Mouse (Mus musculus): ENCODE data around the gene Cntnap2.
A peak's percentile ranks its signal among the peaks of the same experiment; 100 is the strongest.

Cntnap2 gene

GRCm38 (mm10) chr6:46696187-46696586, 1637.0 kb downstream of the Cntnap2 start:
- no peak for DNase-seq (ENCODE audit: low read depth)

DNA sequence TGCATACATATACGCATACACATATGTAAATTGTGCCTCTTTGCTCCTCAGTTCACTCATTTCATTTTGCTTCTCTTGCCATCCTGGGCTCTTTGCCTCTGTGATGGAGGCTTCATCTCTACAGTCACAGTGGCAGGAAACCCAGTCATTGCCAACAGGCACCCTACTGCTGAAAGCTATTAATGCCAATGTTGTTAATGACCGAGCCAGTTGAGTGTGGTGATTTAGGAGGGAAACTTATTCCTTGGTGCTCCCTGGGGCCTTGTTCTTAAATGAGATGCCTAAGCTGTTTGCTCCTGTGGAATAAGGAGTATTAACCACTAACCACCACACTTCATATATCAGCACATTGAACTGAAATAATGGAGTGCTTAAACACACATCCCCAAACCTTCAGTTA, 1640.2 kb downstream of the Cntnap2 start:
- DNase-seq (ENCODE audit: low read depth): no peak

DNA sequence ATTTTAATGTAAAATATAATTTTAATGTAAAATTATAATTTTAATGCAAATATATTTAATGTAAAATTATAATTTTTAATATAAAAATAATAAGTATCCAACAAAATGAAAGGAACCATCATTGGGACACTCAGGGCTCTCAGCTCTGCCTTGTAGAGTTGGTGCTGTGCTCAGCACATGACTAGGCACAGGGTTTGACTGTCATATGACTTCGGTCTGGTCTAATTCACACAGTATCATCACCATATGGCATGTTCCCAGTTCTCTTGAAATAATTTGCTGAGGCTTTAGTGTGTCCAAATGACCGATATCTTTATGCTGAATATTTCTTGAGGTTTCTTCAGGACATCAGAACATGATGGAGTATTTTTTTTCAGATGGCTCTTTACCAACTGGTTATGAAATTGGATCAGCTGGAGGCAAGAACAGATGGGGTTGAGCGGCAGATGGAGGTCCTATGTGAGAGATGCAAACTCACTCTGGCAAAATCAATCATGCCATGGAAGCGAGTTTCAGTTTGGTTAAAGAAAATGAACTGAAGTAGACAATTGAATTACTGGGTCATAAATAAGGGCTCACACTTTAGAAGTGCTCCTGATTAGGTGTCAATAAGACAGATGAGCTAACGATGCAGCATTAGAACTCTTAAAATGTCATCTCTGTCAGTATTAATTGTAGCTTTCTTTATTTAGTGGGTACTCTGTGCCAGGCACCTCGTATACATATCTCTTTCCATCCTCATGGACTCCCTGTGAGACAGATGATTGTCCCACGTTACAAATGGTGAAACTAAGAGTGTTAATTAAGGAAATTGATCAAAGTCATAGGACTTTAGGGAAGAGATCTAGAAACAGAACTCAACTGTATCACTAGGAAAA, 1645.4 kb downstream of the Cntnap2 start:
- no peak for DNase-seq (ENCODE audit: low read depth)

GRCm38 (mm10) chr6:46705926-46706325, 1646.8 kb downstream of the Cntnap2 start:
- DNase-seq (ENCODE audit: low read depth): no peak

DNA sequence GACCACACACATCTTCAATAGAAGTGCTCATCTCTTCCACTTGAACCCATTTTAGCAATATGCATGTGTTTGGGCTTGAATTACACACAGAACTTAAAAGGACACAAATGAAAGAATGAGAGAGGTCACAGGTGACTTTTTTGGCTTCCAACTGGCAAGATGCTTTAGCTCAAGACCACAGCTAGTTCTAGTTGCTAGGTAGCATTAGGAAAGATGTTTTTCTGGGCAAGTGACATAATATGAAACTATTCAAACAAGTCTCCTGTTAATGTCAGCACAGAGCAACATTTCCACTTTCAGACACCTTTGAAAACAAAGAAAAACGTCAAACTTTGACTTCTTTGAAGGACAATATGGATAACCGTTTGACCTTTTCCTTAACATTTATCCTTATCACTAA, 1657.4 kb downstream of the Cntnap2 start:
- no peak for DNase-seq (ENCODE audit: low read depth)

DNA sequence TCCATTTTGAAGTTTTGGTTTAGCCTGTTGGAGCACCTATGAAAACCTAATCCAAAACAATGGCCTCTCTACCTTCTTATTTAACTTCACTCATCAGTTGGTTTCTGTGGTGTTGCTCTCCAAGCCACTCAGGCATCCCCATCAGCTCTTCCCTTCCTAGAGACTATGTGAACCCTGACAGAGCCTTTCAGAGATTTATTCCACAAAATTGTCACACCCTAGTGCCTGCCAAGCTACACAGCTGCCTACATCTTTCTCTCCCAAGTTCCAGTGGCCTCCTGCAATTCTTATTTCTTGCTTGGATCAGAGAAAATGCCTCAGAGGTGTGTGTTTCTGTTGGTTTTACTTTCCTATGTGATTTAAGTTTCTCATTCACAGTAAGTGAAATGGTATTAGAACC, 1674.6 kb downstream of the Cntnap2 start:
- DNase-seq (ENCODE audit: low read depth): no peak

GRCm38 (mm10) chr6:46748448-46748847, 1689.3 kb downstream of the Cntnap2 start:
- DNase-seq (ENCODE audit: low read depth): no peak

DNA sequence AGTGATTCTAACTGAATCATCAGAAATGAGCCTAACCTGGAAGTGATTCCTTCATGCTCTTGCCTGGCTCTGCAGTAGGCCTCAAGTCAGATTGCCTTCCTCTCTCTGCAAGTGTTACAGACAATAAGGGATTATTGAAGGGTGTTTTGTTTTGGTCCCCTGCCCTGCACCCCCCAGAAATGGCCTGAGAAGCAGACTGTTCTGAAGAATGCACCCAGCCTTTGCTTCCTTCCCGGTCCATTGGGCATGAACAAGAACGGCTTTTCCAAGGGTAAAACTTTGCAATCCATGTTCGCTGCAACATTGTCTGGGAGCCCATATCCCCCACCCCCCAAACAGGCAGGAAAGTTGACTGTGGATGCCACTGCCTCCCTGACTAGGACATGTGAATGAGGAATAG, 1704.3 kb downstream of the Cntnap2 start:
- DNase-seq (ENCODE audit: low read depth): no peak

DNA sequence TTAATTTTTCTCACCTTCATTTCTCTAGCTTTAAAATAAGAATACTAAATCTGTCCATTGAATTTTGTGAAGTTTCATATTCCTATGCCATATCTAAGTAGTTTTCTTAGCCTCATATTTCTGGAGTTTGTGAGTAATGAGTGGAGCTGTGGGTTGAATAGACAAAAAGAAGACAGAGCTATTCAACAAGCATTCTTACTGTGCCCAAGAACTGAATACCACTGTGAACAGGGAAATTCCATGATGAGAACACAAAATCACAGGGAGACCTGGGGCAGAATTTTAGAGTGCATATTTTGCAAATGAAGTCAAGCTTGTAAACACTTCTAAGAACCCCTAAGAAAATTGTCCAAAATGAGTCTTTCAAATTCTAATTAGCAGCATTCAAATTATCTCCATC, 1715.4 kb downstream of the Cntnap2 start:
- DNase-seq (ENCODE audit: low read depth): no peak

DNA sequence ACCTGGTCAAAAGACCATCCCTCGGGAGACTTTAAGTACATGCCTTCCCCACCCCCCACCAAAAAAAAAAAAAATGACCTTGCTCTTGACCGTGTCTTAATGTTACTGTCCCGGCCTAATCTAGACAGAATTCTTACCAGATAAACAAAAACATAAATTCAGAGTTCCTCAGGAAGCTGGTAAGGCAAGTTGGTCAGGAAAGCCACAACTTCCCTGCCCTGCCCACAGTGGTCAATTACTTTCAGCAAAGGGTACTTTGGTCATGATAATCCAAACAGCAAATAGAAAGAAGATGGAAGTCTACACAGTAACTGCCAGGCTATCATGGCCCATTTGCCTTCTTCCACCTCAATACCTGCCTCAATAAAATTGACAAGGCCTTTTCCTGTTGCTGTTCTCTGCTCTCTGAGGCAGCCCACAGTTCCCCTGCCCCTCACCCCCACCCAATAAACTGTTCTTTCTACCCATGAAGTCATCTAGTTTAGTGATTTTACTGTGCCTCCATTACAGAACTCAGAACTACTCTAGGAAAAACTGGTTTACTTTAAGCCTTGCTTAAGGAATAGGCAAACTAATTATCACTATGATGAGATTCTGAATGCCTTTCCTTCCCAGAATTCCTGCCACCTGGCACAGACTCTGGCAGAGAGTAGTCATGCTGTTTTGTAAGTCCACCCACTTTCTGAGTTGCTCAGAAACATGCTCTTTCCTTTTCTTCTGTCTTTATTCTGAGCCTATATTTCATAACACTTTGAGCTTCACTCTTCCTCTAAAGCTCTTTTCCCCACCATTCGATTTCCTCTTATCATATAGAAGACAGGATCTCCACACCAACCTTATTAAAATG, 1743.3 kb downstream of the Cntnap2 start:
- no peak for DNase-seq (ENCODE audit: low read depth)

DNA sequence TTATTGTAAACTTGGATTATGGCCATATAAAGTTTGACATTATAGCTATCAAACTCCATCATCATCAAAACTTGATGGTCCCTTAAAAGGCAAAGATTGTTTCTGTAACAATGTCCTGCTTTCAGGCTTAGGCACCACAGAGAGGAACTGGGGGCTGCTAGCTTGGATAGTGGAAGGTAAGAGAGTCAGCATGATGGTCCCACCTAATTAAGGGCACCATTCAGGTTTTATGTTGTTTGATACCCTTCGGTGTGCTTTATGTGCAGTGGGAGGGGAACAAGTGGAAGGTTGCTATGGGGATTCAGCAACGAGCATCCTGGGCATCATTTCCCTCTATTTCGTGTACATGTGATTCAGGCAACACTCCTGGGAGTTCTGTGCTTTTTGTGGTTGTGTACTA, 1797.5 kb downstream of the Cntnap2 start:
- DNase-seq (ENCODE audit: low read depth): no peak

- DNase-seq (ENCODE audit: low read depth): no peak
Observed at GRCm38 (mm10) chr6:46861076-46861475, 1801.9 kb downstream of the Cntnap2 start.

GRCm38 (mm10) chr6:46866317-46866716, 1807.2 kb downstream of the Cntnap2 start:
- DNase-seq (ENCODE audit: low read depth): no peak

- no peak for DNase-seq (ENCODE audit: low read depth)
Observed at GRCm38 (mm10) chr6:46886230-46886629, 1827.1 kb downstream of the Cntnap2 start.

GRCm38 (mm10) chr6:46909167-46909566, 1850.0 kb downstream of the Cntnap2 start:
- no peak for DNase-seq (ENCODE audit: low read depth)

- peak; percentile 2 for DNase-seq (ENCODE audit: low read depth)
Observed at GRCm38 (mm10) chr6:46918701-46919274, 1859.6 kb downstream of the Cntnap2 start.

- DNase-seq (ENCODE audit: low read depth): no peak
Observed at GRCm38 (mm10) chr6:46919973-46920372, 1860.8 kb downstream of the Cntnap2 start.

DNA sequence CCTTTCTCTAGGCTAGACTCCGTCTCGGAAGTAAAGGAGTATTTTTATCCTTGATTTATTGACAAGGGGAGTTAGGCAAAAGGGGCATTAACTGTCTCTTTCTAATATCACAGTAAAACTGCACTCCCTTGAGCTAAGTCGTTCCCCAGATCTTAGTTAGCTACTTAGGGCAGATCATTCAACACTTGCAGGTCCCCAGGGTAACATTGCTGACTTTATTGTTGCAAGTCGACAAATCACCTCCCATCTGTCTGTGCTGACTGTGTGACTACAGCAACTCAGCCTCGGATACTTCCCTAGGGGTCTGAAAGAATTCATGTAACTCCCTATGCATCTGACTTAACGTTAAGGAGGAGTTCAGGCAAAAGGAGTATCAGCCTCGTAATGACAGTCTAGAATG, 1865.6 kb downstream of the Cntnap2 start:
- DNase-seq (ENCODE audit: low read depth): no peak

DNA sequence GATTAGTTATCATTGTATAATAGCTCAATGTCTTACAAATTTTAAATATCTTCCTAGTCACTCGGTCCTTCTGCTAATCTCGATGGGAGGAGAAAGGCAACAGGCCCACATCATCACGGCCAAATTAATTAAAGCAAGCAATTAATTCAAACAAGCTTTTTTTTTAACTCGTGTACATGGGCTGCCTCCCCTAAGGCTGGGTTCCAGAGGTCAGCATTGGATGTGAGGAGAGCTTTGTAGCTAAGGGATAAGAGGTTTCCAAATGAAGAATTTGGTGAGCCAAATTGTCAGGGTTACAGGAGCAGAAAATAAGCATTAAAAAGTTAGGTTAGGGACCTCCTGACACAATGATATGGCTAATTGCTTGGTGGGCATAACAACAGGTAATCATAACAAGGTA, 1886.5 kb downstream of the Cntnap2 start:
- DNase-seq (ENCODE audit: low read depth): no peak

GRCm38 (mm10) chr6:46961022-46961686, 1902.0 kb downstream of the Cntnap2 start:
- DNase-seq (ENCODE audit: low read depth): peak; percentile 10

- no peak for DNase-seq (ENCODE audit: low read depth)
Observed at GRCm38 (mm10) chr6:46963261-46963660, 1904.1 kb downstream of the Cntnap2 start.

DNA sequence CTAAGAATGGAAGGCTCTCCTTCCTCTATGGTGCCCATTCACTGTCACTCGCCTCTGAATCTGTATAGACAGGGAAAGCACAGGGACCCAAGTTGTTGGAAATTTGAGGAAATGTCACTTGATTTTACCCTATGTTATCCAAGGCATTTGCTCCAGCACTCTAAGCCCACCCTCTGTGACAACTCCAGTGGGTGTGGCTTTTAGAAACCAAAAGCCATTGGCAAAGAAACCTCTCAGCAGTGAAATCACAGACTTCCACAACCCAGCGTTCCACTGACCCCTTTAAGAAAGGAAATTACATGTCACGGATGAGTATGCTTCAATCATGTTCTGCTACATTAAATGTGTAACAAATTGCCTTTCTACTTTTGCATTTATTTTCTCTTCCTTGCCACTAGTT, 1904.5 kb downstream of the Cntnap2 start:
- DNase-seq (ENCODE audit: low read depth): no peak

Data from fibroblast of lung, adult 2 months (primary cell).